Mouse (Mus musculus) hindbrain, postnatal 0 days (tissue): Measurements from ENCODE around the gene Desi2. TPM values are rescaled to one million over a fixed set of nuclear protein-coding genes. Genes with fewer than 3 reads are reported as not detected.
"Not testable (repeated sequence)": the region's sequence is repeated elsewhere in the genome, so short reads cannot be mapped to it uniquely, and the experiment has no call there.

ENCODE experiments used
- ATAC-seq: fragments of 200-750 bp; cut with Nextera tagmentation; 2 replicates; pipeline ENCODE4 v1.8.0; 2017; ENCODE audit warnings: mild to moderate bottlenecking, moderate TSS enrichment, moderate library complexity
- DNase-seq: peaks from one replicate; pipeline ENCODE4 v3.0.0-alpha.2; 2015; ENCODE audit warnings: low spot score
- H3K27ac ChIP-seq: fragments of 300-500 bp; sonication (generic); 2 replicates; pipeline ENCODE4 v1.5.1; 2014; ENCODE audit warnings: mild to moderate bottlenecking
- H3K27me3 ChIP-seq: fragments of 300-500 bp; sonication (generic); 2 replicates; pipeline ENCODE4 v1.6.1; 2014; ENCODE audit warnings: low read length, mixed read lengths; ENCODE audit not compliant: insufficient read depth
- H3K36me3 ChIP-seq: fragments of 300-500 bp; sonication (generic); 2 replicates; pipeline ENCODE4 v1.6.1; 2014; ENCODE audit warnings: low read length, mixed read lengths; ENCODE audit not compliant: insufficient read depth
- H3K4me1 ChIP-seq: fragments of 300-500 bp; sonication (generic); 2 replicates; pipeline ENCODE4 v1.6.1; 2014; ENCODE audit warnings: antibody characterized with exemption, low read length, mixed read lengths; ENCODE audit not compliant: insufficient read depth
- H3K4me2 ChIP-seq: fragments of 300-500 bp; sonication (generic); 2 replicates; pipeline ENCODE4 v1.6.1; 2014; ENCODE audit warnings: low read depth, mild to moderate bottlenecking, low read length, moderate library complexity, mixed read lengths
- H3K4me3 ChIP-seq: fragments of 300-500 bp; sonication (generic); 2 replicates; pipeline ENCODE4 v1.5.1; 2014; ENCODE audit warnings: low read length
- H3K9ac ChIP-seq: fragments of 300-500 bp; sonication (generic); replicated peaks from 2 replicates; pipeline ENCODE4 v1.6.1; 2014; ENCODE audit warnings: mild to moderate bottlenecking, low read length, moderate library complexity, mixed read lengths
- H3K9me3 ChIP-seq: fragments of 300-500 bp; sonication (generic); 2 replicates; pipeline ENCODE4 v1.6.1; 2016; ENCODE audit warnings: low read length, mixed read lengths
- CTCF ChIP-seq: IDR thresholded peaks from 2 replicates; pipeline ENCODE4 v1.5.1; 2016; ENCODE audit warnings: antibody characterized with exemption, control low read depth, low read depth
- WGBS: fragments of 180-500 bp; shearing (Covaris S2); extraction: QIAGEN DNeasy Blood & Tissue Kit; methylation state at CpG from one replicate; pipeline ENCODE4 v1.1.7; 2014; 5-methylcytosine and 5-hydroxymethylcytosine counted together
- polyA plus RNA-seq: library from polyadenylated mRNA; unstranded; fragments of >200 nt; fragmentation: Nextera tagmentation; extraction: Ambion mirVana; gene quantifications from 2 replicates; pipeline ENCODE4 v1.2.1, GENCODE M21; 2015
- total RNA-seq: library from RNA; depleted of rRNA; stranded (reverse); fragments of >200 nt; gene quantifications from 2 replicates; pipeline ENCODE4 v1.2.3, GENCODE M21; 2014

Desi2 gene
- total and polyA plus RNA-seq, 2 experiments from 2014 or later, result 25.8 to 29.5 TPM

DNA sequence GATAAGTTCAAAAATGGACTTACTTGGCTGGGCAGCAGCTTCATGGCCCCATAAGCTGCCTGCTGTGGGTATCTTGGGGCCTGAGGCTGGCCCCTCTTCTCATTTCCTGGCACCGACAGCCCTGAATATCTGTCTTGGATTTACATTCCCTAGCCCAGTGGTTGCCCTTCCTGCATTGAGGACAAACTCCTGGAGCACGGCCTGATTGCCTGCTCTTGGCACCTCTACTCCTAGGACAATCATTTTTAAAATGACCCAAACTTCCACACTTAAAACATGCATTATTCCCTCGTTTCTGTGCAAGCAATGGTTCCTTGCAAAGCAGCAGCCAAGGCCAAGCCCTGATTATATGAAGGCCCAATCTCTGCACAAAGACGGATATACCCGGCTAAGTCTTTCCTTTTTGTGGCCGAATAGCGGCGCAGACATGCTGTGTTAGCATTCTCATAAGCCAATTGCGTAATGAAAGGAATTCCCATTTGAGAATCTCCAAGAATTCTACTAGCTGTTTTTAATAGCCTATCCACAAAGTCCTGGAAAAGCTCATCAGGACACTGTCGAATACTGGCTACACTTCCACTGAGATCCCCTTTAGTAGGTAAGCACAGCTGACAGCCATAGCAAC, 18.6 kb downstream of the Desi2 start:
- Histone ChIP-seq H3K27ac (no peak overlapping the region), H3K4me1 (no peaks in the 10 kb centered on the region), H3K27me3 (no peaks in the 10 kb centered on the region), H3K9me3 (no peaks in the 10 kb centered on the region), H3K9ac (no peak overlapping the region), H3K36me3 (no peaks in the 10 kb centered on the region), H3K4me3 (no peak overlapping the region), H3K4me2 (no peak overlapping the region)
- no peak for TF ChIP-seq CTCF
- DNase-seq (no peak), ATAC-seq (no peak)
- 83% methylated on average over 10 of the region's 10 CpGs for WGBS

DNA sequence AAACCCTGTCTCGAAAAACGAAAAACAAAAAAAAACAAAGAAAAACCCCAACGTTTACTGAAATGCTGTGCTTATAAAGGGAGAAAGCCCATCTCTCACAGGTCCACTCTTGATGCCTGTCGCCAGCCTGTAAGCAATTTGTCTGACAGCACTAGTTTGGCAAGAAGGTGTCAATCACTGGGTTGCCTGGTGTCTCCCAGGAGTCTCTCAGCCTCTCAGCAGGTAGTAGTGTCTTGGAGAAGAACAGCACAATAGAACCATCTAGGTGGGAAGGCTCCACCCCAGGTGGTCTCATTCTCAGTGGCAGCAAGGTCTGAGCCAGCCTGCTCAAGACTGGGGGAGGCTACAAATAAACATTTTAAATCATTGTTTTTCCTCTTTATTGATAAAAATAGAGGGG, 20.6 kb downstream of the Desi2 start:
- not testable (repeated sequence) for H3K27ac ChIP-seq, H3K4me2 ChIP-seq, H3K9ac ChIP-seq, DNase-seq, H3K4me1 ChIP-seq, H3K9me3 ChIP-seq, H3K36me3 ChIP-seq, ATAC-seq, H3K4me3 ChIP-seq, H3K27me3 ChIP-seq
- WGBS, result 76% methylated on average over 4 of the region's 4 CpGs

DNA sequence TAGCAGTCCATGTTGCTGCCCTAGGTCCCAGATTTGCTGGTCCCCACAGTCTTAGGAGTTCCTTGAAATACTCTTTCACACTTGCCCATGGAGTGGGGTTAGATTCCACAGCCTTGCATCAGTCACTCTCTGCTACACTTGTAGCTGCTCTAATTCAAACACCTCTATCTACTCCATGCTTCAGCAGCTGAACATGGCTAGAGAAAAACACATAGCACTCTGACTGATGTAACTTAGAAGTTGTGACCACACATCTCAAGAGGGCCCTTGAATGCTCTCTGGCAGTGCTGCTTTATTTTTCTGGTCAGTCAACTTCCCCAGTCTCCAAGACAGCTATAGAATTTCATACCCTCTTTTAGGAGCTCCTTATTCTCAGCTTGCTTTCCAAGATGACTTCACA, 22.7 kb downstream of the Desi2 start:
- H3K9ac ChIP-seq, result no peak overlapping the region
- H3K27ac ChIP-seq, result no peak overlapping the region
- no peaks in the 10 kb centered on the region for H3K9me3 ChIP-seq
- ATAC-seq (no peak), DNase-seq (no peak)
- no peak overlapping the region for H3K4me2 ChIP-seq
- H3K36me3 ChIP-seq, result no peaks in the 10 kb centered on the region
- H3K27me3 ChIP-seq, result no peaks in the 10 kb centered on the region
- no peaks in the 10 kb centered on the region for H3K4me1 ChIP-seq
- H3K4me3 ChIP-seq, result no peak overlapping the region
- no peak for TF ChIP-seq CTCF

DNA sequence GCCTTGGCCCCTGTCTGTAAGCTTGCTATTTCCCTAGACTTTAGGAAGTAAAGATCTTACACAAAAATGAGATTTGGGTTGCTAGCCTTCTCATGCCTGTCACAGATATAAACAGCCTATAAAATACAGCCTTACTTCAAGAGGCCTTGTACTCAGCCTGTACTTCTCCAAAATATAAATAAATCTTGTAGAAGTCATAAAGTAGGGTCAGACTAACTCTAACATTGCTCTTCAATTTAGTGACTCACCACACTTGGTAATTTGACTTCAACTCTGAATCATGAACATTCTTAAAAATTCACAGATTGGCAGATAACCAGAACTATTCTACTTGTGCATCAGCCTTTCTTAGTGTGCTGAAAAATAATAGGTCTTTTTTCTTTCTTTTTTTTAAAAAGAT, 29.9 kb downstream of the Desi2 start:
- Histone ChIP-seq H3K27me3 (no peaks in the 10 kb centered on the region), H3K4me2 (no peak overlapping the region)
- no peak for ATAC-seq

DNA sequence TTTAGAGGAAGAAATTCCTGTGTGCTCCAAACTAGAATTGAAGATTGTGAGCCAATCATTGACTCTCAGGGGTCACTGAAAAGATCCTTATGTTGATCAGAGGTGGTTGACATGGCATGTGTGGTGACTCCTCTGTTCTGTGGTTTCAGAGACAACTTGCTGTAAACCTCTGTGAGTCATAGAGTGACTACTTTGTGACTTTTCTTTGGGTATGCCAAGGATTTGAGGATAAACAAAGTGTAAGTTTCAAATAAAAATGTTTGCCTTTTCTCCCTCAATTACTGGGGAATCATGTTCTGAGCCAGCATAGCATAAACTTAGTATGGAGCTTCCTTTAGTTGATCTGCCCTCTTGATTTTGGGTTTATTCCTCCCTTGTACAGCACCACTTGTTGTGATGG, 31.1 kb downstream of the Desi2 start:
- DNase-seq (no peak), ATAC-seq (no peak)
- Histone ChIP-seq H3K4me2 (no peak overlapping the region), H3K27me3 (no peaks in the 10 kb centered on the region), H3K4me3 (no peak overlapping the region), H3K9ac (no peak overlapping the region), H3K27ac (no peak overlapping the region), H3K4me1 (no peaks in the 10 kb centered on the region), H3K9me3 (no peaks in the 10 kb centered on the region), H3K36me3 (no peaks in the 10 kb centered on the region)
- TF ChIP-seq CTCF, result no peak

More for the DNA sequence above, 29.9 kb downstream of the Desi2 start:
- Histone ChIP-seq H3K9ac (no peak overlapping the region), H3K27ac (no peak overlapping the region), H3K9me3 (no peaks in the 10 kb centered on the region), H3K4me3 (no peak overlapping the region), H3K36me3 (no peaks in the 10 kb centered on the region), H3K4me1 (no peaks in the 10 kb centered on the region)
- DNase-seq, result no peak
- no peak for TF ChIP-seq CTCF

DNA sequence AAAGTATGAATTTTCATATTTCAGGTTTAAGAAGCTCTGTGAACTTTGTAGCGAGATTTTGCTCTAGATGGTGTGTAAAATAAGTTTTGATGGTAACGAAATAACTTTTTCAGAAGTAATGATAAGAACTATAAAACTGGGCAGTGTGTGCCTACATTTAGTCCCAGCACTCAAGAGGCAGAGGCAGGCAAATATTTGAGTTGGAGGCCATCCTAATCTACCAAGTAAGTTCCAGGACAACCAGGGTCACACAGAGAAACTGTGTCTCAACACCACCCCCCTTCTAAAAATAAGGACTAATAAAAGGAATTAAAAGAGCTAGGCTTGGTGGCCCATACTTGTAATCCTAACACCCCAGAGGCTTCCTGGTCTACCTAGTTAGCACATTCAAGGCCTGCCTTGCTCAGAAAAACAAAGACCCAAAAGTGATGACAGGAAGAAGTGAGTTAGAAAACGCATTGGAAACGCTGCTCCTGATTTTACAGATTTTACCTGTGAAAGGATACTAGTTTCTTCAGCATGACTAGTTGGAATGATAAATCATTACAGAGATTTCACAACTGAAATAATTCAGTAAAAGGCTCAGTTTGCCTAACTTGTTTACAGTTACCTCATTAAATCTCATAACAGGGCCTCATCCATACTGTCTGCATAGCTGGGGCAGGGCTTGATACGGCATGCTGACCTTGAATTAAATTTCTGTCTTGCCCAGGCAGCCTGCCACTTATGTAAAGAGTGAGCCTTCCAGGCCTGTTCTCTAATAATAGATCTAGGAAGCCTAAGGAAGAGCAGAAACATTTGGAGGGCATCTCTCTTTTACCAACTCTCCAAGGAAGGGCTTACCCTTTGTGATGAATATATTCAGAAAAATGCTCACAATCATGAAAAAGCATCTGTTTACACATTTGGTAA, 32.2 kb downstream of the Desi2 start:
- Histone ChIP-seq H3K36me3 (no peaks in the 10 kb centered on the region), H3K4me1 (no peaks in the 10 kb centered on the region), H3K27me3 (no peaks in the 10 kb centered on the region), H3K27ac (no peak overlapping the region), H3K9me3 (no peaks in the 10 kb centered on the region), H3K9ac (no peak overlapping the region), H3K4me2 (no peak overlapping the region), H3K4me3 (no peak overlapping the region)
- WGBS, result 80% methylated on average over 5 of the region's 5 CpGs
- TF ChIP-seq CTCF, result no peak
- ATAC-seq, result no peak
- no peak for DNase-seq

DNA sequence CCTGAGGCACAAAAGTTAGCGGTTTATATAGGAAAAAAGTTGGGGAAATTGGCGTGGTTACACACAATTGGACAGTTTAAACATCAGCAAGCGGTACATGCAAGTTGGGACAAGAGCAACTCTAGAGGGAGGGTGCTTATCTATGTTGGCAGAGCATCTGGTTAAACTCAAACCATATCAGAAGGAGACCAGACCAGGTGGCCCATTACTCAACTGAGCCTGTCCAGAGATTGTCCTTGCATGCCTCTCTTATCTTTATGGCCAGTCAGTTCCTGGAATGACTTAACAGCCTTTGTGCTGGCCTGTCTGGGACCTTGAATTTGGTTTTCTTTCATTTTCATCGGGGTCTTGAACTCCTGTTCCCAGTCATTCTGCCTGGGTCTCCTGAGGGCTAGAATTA, 41.7 kb downstream of the Desi2 start:
- peaks cover 12% of the 10 kb centered on the region; the same call in 1 of the 2 replicates for H3K9me3 ChIP-seq
- not testable (repeated sequence) for H3K27ac ChIP-seq, DNase-seq, ATAC-seq, H3K9ac ChIP-seq, H3K4me3 ChIP-seq, H3K4me1 ChIP-seq, H3K27me3 ChIP-seq, H3K4me2 ChIP-seq, H3K36me3 ChIP-seq
- 97% methylated on average over 4 of the region's 4 CpGs for WGBS
